Comparison of ENCODE assay signal across 16 mouse cellular contexts in the genomic region with DNA sequence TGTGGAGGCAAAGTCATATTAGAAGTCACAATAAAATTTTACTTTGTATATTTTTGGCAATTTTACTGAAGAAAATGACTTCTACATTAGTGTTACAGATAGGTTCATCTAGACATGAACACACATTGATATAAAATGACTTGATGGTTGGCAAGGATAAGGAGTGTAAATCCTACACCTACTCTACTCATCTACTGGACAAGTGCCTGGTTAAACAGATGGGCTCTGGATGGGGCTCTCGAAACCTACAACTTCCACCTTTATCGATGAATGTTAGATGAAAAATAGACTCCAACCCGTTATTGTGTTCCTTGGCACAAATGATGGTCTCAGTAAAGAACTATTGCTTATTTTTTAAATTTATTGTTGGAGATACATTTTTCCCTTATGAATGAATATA.
DNase-seq lines count a peak whose midpoint lies in the region.
"Had no signal": no experiment of that assay in that cellular context is flagged by ENCODE, and none has a peak within 500 bp of the region (broad histone marks: within the 10 kb centered on the region; RNA-seq: fewer than 3 reads in every experiment).

No protein-coding gene starts in this region.

- peak; percentile 21 for DNase-seq in layer of hippocampus, adult 11-12 months (ENCODE audit: low spot score)
- no peak for DNase-seq in layer of hippocampus, postnatal 25 days (ENCODE audit: extremely low spot score in 1 of 2, low spot score in 1 of 2)
- peak; percentile 27 for DNase-seq in cerebellum, adult 11 months
- DNase-seq in cerebellum, adult 9-10 months, result peak; percentile 82
- peak; percentile 45 for DNase-seq in layer of hippocampus, adult 9-11 months
- no peak for DNase-seq in testis, postnatal 14 days (ENCODE audit: low spot score)
- no peak for DNase-seq in B cell, adult 2 months
- DNase-seq: adrenal gland, postnatal 25 days; gastrocnemius, postnatal 25 days; heart, adult 18-20 months; heart, postnatal 10 days; kidney, adult 9 months; kidney, postnatal 14 days; lung, adult 18-20 months; lung, postnatal 10 days; thymus, postnatal 4 days had no signal

Comparison
In these comparisons a context has a peak if more than half of its experiments do, and no peak if none do; other contexts are left out.
1. DNase-seq: peak in layer of hippocampus, adult 11-12 months (single experiment), cerebellum, adult 11 months (single experiment), cerebellum, adult 9-10 months (single experiment) and layer of hippocampus, adult 9-11 months (single experiment); none in layer of hippocampus, postnatal 25 days (0 of 2), testis, postnatal 14 days (single experiment) and B cell, adult 2 months (0 of 2).